Mouse (Mus musculus) cerebellum, adult 2 months (tissue): ENCODE measurements around the gene Glo1.

Experiments
- CTCF ChIP-seq: fragments of 200-500 bp; IDR thresholded peaks from 2 replicates; pipeline ENCODE4 v1.5.1; 2011; ENCODE audit warnings: low read depth, mild to moderate bottlenecking, control low read depth, low read length, moderate library complexity, borderline replicate concordance; ENCODE audit not compliant: insufficient read depth
- POLR2A ChIP-seq: fragments of 200-500 bp; IDR thresholded peaks from 2 replicates; pipeline ENCODE4 v1.6.1; 2011; ENCODE audit warnings: low read length, control low read depth, borderline replicate concordance; ENCODE audit not compliant: insufficient read depth

GRCm38 (mm10) chr17:30637714-30638113 is 11.0 kb upstream of the Glo1 start:
- TF ChIP-seq CTCF: no peak
- TF ChIP-seq POLR2A: no peak
